Mouse (Mus musculus) embryonic facial prominence, embryonic 15.5 days (tissue): ENCODE measurements around the gene Dnpep. TPM values are rescaled to one million over a fixed set of nuclear protein-coding genes. Genes with fewer than 3 reads are reported as not detected.

Experiments used
- ATAC-seq: fragments of 200-750 bp; cut with Nextera tagmentation; 2 replicates; pipeline ENCODE4 v1.8.0; 2017; ENCODE audit warnings: low read depth, moderate TSS enrichment; ENCODE audit not compliant: insufficient number of reproducible peaks, low FRiP score, low TSS enrichment
- H3K27ac ChIP-seq: fragments of 300-500 bp; sonication (generic); replicated peaks from 2 replicates; pipeline ENCODE4 v1.5.1; 2015; ENCODE audit warnings: mild to moderate bottlenecking, inconsistent platforms
- H3K27me3 ChIP-seq: fragments of 300-500 bp; sonication (generic); 2 replicates; pipeline ENCODE4 v1.6.1; 2015; ENCODE audit warnings: inconsistent platforms
- H3K36me3 ChIP-seq: fragments of 300-500 bp; sonication (generic); 2 replicates; pipeline ENCODE4 v1.6.1; 2015; ENCODE audit warnings: mild to moderate bottlenecking, inconsistent platforms
- H3K4me1 ChIP-seq: fragments of 300-500 bp; sonication (generic); 2 replicates; pipeline ENCODE4 v1.6.1; 2015; ENCODE audit warnings: inconsistent platforms
- H3K4me2 ChIP-seq: fragments of 300-500 bp; sonication (generic); replicated peaks from 2 replicates; pipeline ENCODE4 v1.6.1; 2015; ENCODE audit warnings: mild to moderate bottlenecking, inconsistent platforms
- H3K4me3 ChIP-seq: fragments of 300-500 bp; sonication (generic); replicated peaks from 2 replicates; pipeline ENCODE4 v1.5.1; 2015; ENCODE audit warnings: mild to moderate bottlenecking, inconsistent platforms
- H3K9ac ChIP-seq: fragments of 300-500 bp; sonication (generic); 2 replicates; pipeline ENCODE4 v1.6.1; 2015; ENCODE audit warnings: inconsistent platforms
- H3K9me3 ChIP-seq: fragments of 300-500 bp; sonication (generic); replicated peaks from 2 replicates; pipeline ENCODE4 v1.6.1; 2016; ENCODE audit warnings: inconsistent platforms
- WGBS: fragments of 180-500 bp; shearing (Covaris S2); methylation state at CpG from one replicate; pipeline ENCODE4 v1.1.7; 2015; 5-methylcytosine and 5-hydroxymethylcytosine counted together
- polyA plus RNA-seq: library from polyadenylated mRNA; unstranded; fragments of >200 nt; fragmentation: Nextera tagmentation; extraction: Ambion mirVana; gene quantifications from 2 replicates; pipeline ENCODE4 v1.2.1, GENCODE M21; 2015

The Dnpep gene
- polyA plus RNA-seq, 1 experiment from 2014 or later: 113 TPM

GRCm38 (mm10) chr1:75327461-75327860 is 9.7 kb upstream of the Dnpep start:
- Histone ChIP-seq H3K27me3 (no peaks in the 10 kb centered on the region), H3K27ac (no peak overlapping the region), H3K4me2 (no peak overlapping the region), H3K4me1 (no peaks in the 10 kb centered on the region), H3K9ac (no peak overlapping the region), H3K9me3 (peaks cover 4% of the 10 kb centered on the region), H3K36me3 (no peaks in the 10 kb centered on the region), H3K4me3 (no peak overlapping the region)
- ATAC-seq: no peak

DNA sequence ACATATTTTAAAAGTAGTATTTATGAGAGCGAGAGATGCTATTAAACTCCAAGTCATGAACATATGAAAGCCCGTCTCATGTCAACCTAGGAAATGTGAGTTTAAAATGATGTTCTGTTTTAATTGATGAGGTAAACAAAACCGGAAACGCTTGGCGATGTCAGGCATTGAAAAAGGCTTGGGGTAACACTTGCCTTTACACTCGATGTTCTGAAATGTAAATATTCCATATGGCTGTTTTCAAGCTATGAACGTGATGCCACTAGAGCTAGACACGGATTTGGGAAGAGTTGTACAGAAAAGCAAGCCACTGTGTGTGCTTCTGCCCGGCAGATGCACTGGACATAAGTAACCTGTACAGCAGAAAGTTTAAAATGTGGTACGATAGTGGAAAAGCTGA is 1.4 kb upstream of the Dnpep start:
- peaks cover 14% of the 10 kb centered on the region; the same call in 1 of the 2 replicates for H3K4me1 ChIP-seq
- H3K9me3 ChIP-seq: no peaks in the 10 kb centered on the region
- 89% methylated on average over 10 of the region's 10 CpGs for WGBS
- no peak overlapping the region for H3K4me2 ChIP-seq
- H3K36me3 ChIP-seq: peaks cover 13% of the 10 kb centered on the region
- ATAC-seq: no peak
- H3K27ac ChIP-seq: no peak overlapping the region
- no peak overlapping the region for H3K4me3 ChIP-seq
- H3K9ac ChIP-seq: no peak overlapping the region
- H3K27me3 ChIP-seq: no peaks in the 10 kb centered on the region

GRCm38 (mm10) chr1:75318736-75319135 is 946 bp upstream of the Dnpep start:
- peaks cover 14% of the 10 kb centered on the region; the same call in 1 of the 2 replicates for H3K4me1 ChIP-seq
- 85% methylated on average over 4 of the region's 4 CpGs for WGBS
- no peaks in the 10 kb centered on the region for H3K27me3 ChIP-seq
- H3K4me3 ChIP-seq: no peak overlapping the region
- no peak for ATAC-seq
- no peak overlapping the region for H3K27ac ChIP-seq
- H3K9me3 ChIP-seq: no peaks in the 10 kb centered on the region
- H3K4me2 ChIP-seq: no peak overlapping the region
- no peak overlapping the region for H3K9ac ChIP-seq
- H3K36me3 ChIP-seq: peaks cover 17% of the 10 kb centered on the region

GRCm38 (mm10) chr1:75318301-75318700 is 511 bp upstream of the Dnpep start:
- Histone ChIP-seq H3K9me3 (no peaks in the 10 kb centered on the region), H3K9ac (0 out of 2 replicates have a peak overlapping the region, but pooled peaks have one; percentile 19), H3K4me2 (peak overlapping the region; percentile 55), H3K27me3 (no peaks in the 10 kb centered on the region), H3K4me3 (peak overlapping the region; percentile 85), H3K4me1 (peaks cover 14% of the 10 kb centered on the region; the same call in 1 of the 2 replicates), H3K27ac (peak overlapping the region; percentile 68), H3K36me3 (peaks cover 21% of the 10 kb centered on the region)
- no peak for ATAC-seq
- WGBS: 58% methylated on average over 3 of the region's 3 CpGs

- H3K4me2 ChIP-seq: peak overlapping the region; percentile 55
- WGBS: under 1% methylated on average over 20 of the region's 20 CpGs
- peak overlapping the region; percentile 95 for H3K27ac ChIP-seq
- H3K36me3 ChIP-seq: peaks cover 35% of the 10 kb centered on the region
- no peaks in the 10 kb centered on the region for H3K9me3 ChIP-seq
- H3K9ac ChIP-seq: peak overlapping the region; percentile 68
- no peaks in the 10 kb centered on the region for H3K27me3 ChIP-seq
- peaks cover 14% of the 10 kb centered on the region; the same call in 1 of the 2 replicates for H3K4me1 ChIP-seq
- ATAC-seq: peak; percentile 26
- H3K4me3 ChIP-seq: peak overlapping the region; percentile 85
Measured at GRCm38 (mm10) chr1:75316861-75317240, 939 bp downstream of the Dnpep start.

DNA sequence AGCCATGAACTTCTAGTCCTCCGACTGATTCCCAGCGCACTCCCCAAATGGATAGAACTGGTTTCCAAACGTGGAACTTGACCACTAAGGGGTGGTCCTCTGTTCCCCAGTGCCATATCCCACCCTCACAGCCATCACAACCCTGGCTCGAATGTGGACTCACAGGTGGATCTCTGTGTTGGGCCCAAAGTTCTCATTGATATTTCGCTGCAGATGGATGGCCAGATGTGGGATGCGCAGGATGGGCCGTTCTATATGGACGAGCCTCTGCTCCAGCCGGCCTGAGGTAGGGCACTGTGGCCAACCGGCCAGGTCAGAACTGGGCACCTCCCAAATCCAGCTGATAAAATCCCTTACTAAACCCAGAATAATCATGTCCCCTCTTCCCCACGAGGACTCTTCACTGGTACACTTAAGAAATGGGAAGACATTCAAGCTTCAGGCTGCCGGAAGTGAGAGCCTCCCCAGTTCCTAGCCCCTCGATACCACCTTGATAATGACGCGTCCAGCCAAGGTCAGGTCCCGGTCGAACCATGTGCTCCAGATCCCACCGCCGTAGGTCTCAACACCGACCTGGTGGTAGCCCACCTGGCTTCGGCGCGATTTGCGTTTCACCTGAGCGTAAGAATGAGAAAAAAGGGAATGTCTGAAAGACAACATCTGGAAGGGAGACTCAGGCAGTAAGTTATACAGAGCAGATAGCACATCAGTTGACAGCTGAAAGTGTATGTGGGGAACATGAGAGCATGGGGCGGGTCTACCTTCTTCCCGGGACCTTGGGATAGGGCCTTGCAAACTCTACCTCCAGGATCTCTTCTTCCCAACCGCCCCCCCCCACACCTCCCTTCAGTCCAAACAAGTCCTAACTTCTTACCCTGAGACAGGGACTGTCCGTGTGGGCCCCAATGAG is 2.1 kb downstream of the Dnpep start:
- peaks cover 14% of the 10 kb centered on the region; the same call in 1 of the 2 replicates for H3K4me1 ChIP-seq
- no peak for ATAC-seq
- H3K4me2 ChIP-seq: peak overlapping the region; percentile 55
- H3K27me3 ChIP-seq: no peaks in the 10 kb centered on the region
- WGBS: 85% methylated on average over 29 of the region's 29 CpGs
- H3K36me3 ChIP-seq: peaks cover 47% of the 10 kb centered on the region
- H3K27ac ChIP-seq: no peak overlapping the region
- no peaks in the 10 kb centered on the region for H3K9me3 ChIP-seq
- H3K4me3 ChIP-seq: peak overlapping the region; percentile 85
- H3K9ac ChIP-seq: no peak overlapping the region

DNA sequence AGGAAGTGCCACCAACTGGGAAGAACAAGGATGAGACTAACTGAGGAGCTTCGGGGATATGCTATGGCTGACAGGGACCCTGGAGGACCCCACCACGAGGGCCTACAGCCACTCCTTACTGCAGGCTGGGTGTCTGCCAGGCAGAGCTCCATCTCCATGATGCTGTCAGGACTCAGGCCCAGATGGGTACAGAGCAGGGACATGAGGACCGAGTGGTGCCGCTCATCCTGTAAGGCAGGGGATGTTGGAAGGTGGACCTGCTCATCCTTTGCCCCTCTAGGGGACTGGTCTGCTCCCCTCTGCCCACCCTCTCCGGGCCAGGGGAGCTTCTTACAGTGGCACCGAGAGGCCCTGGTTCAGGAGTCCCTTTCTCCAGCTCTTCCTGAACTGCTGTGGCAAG is 2.8 kb downstream of the Dnpep start:
- Histone ChIP-seq H3K9ac (no peak overlapping the region), H3K4me1 (peaks cover 14% of the 10 kb centered on the region; the same call in 1 of the 2 replicates), H3K4me2 (no peak overlapping the region), H3K27ac (no peak overlapping the region), H3K4me3 (no peak overlapping the region), H3K36me3 (peaks cover 54% of the 10 kb centered on the region), H3K9me3 (no peaks in the 10 kb centered on the region), H3K27me3 (no peaks in the 10 kb centered on the region)
- WGBS: 91% methylated on average over 6 of the region's 6 CpGs
- ATAC-seq: no peak

DNA sequence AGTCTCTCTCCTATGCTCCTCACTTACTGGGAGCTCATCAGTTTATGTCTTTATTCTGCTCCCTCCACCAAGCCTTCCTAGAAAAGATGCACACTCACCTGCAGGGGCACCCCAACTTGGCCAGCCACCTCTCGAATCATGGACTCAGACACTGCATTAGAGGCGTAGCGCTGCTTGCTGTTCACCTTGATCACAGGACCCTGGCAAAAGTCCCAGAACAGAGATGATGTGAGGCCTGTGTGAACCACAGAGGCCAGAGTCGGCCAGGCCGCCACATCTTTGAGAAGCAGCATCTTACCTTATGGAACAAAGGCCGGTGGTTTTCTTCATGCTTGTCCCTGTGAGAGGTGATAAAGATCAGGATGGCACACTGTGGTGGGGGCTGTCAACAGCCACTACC is 6.1 kb downstream of the Dnpep start:
- no peaks in the 10 kb centered on the region for H3K9me3 ChIP-seq
- H3K9ac ChIP-seq: no peak overlapping the region
- 93% methylated on average over 6 of the region's 6 CpGs for WGBS

GRCm38 (mm10) chr1:75304662-75305061 is 13.1 kb downstream of the Dnpep start:
- Histone ChIP-seq H3K4me3 (no peak overlapping the region), H3K9ac (no peak overlapping the region), H3K27me3 (no peaks in the 10 kb centered on the region), H3K27ac (no peak overlapping the region), H3K9me3 (no peaks in the 10 kb centered on the region), H3K4me2 (no peak overlapping the region), H3K36me3 (peaks cover 25% of the 10 kb centered on the region; the same call in 1 of the 2 replicates), H3K4me1 (no peaks in the 10 kb centered on the region)
- ATAC-seq: no peak
- 71% methylated on average over 2 of the region's 2 CpGs for WGBS

More for the DNA sequence above, 6.1 kb downstream of the Dnpep start:
- peaks cover 81% of the 10 kb centered on the region for H3K36me3 ChIP-seq
- H3K4me2 ChIP-seq: no peak overlapping the region
- peaks cover 9% of the 10 kb centered on the region; the same call in 1 of the 2 replicates for H3K4me1 ChIP-seq
- no peak overlapping the region for H3K4me3 ChIP-seq
- H3K27me3 ChIP-seq: no peaks in the 10 kb centered on the region
- ATAC-seq: no peak
- no peak overlapping the region for H3K27ac ChIP-seq

GRCm38 (mm10) chr1:75294294-75294693 is 23.5 kb downstream of the Dnpep start:
- no peak overlapping the region for H3K4me2 ChIP-seq

DNA sequence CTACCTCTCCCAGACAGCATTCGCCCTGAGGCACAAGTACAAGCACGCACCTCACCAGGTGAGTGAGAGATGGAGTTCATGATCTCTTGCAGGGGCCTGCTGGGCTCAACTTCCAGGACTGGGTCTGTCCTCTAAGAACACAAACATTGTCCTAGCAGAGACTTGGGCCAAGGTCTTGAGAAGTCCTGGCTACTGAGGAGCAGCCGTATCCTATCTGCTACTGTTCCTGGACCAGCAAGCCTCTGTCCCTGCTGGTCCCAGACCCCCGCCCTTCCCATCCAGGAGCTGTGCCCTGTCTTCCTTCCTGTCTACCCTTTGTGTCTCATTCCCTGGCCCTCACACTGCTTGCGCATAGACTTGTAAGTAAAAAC is 24.5 kb downstream of the Dnpep start:
- no peak overlapping the region for H3K4me3 ChIP-seq
- H3K9me3 ChIP-seq: no peaks in the 10 kb centered on the region
- no peak overlapping the region for H3K4me2 ChIP-seq
- H3K36me3 ChIP-seq: no peaks in the 10 kb centered on the region
- no peak for ATAC-seq
- no peak overlapping the region for H3K9ac ChIP-seq
- WGBS: 73% methylated on average over 5 of the region's 5 CpGs
- H3K27ac ChIP-seq: no peak overlapping the region
- no peaks in the 10 kb centered on the region for H3K27me3 ChIP-seq
- no peaks in the 10 kb centered on the region for H3K4me1 ChIP-seq

More at GRCm38 (mm10) chr1:75294294-75294693, 23.5 kb downstream of the Dnpep start:
- H3K4me3 ChIP-seq: no peak overlapping the region
- H3K27ac ChIP-seq: no peak overlapping the region
- WGBS: 76% methylated on average over 5 of the region's 5 CpGs
- no peak overlapping the region for H3K9ac ChIP-seq
- ATAC-seq: no peak
- H3K9me3 ChIP-seq: no peaks in the 10 kb centered on the region
- no peaks in the 10 kb centered on the region for H3K27me3 ChIP-seq
- H3K4me1 ChIP-seq: no peaks in the 10 kb centered on the region
- no peaks in the 10 kb centered on the region for H3K36me3 ChIP-seq
